Mouse (Mus musculus) brain, embryonic 14.5 days (tissue): Measurements from ENCODE around the gene Atg13.

Experiments
- CTCF ChIP-seq: fragments of 200-500 bp; IDR thresholded peaks from 2 replicates; pipeline ENCODE4 v1.5.1; 2012; ENCODE audit warnings: inconsistent platforms, mild to moderate bottlenecking, moderate library complexity, borderline replicate concordance; ENCODE audit not compliant: insufficient read depth, insufficient read length; ENCODE audit errors: extremely low read depth
- POLR2A ChIP-seq: fragments of 200-500 bp; IDR thresholded peaks from 2 replicates; pipeline ENCODE4 v1.6.1; 2012; ENCODE audit warnings: mild to moderate bottlenecking, inconsistent platforms, borderline replicate concordance; ENCODE audit not compliant: poor library complexity, insufficient read depth, insufficient read length, severe bottlenecking; ENCODE audit errors: extremely low read depth

- TF ChIP-seq POLR2A (no peak), CTCF (no peak)
Observed at GRCm38 (mm10) chr2:91729571-91729970, 19.2 kb upstream of the Atg13 start.
